Mouse (Mus musculus): ENCODE measurements around the gene Tmod4. TPM values are rescaled to one million over a fixed set of nuclear protein-coding genes. Genes with fewer than 3 reads are reported as not detected.

Gene Tmod4
- total and polyA plus RNA-seq, 3 experiments = 3.1 to 5.4 TPM; not detected in 1

DNA sequence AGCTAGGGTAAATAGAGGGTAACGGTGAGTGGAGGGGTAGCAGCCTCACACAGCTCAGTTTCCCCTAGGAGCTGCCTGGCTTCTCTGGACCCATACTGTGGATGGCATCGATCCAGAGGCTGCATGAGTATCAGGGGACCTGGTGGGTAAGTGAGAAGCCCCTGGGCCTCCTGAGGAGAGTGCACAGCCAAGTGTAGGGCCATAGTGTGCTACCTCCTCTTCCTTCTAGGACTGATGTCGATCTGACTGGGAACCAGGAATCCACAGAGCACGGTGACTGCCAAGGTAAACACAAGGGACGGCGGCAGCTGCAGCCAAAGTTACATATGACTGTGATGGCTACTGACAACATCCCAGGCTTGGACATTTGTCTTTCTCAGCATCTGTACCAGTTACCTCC lies 46.8 kb downstream of the Tmod4 start:
- Histone ChIP-seq H3K27ac (ENCODE audit: control insufficient read depth, low read depth, low read length) (no peak overlapping the region), H3K9me3 (replicated peaks; ENCODE audit: insufficient read depth, low read length) (no peaks in the 10 kb centered on the region), H3K79me2 (ENCODE audit: control insufficient read depth, insufficient read depth, low read length, poor library complexity) (no peaks in the 10 kb centered on the region), H3K27me3 (ENCODE audit: control insufficient read depth in 1 of 2, insufficient read depth in 2 of 2, low read length in 2 of 2) (no peaks in the 10 kb centered on the region), H3K4me1 (ENCODE audit: control insufficient read depth in 1 of 2, insufficient read depth in 2 of 2, low read length in 2 of 2) (no peaks in the 10 kb centered on the region), H3K9ac (ENCODE audit: control insufficient read depth, low read depth, low read length, poor library complexity, severe bottlenecking) (no peak overlapping the region), H3K4me3 (ENCODE audit: control insufficient read depth in 1 of 2, insufficient read depth in 1 of 2, low read depth in 2 of 2, low read length in 2 of 2) (no peak overlapping the region), H3K36me3 (ENCODE audit: control insufficient read depth in 1 of 2, insufficient read depth in 2 of 2, low read length in 2 of 2) (no peaks in the 10 kb centered on the region)
- DNase-seq (ENCODE audit: low read depth, low spot score) = no peak
- TF ChIP-seq GATA1 (IDR thresholded peaks at IDR 0.05; ENCODE audit: low read depth, low read length) = no peak
- TF ChIP-seq MXI1 (IDR thresholded peaks at IDR 0.05; ENCODE audit: low read depth, low read length) = no peak
- TF ChIP-seq UBTF (IDR thresholded peaks at IDR 0.05; ENCODE audit: borderline replicate concordance, insufficient read depth, low read depth, low read length) = no peak
- no peak for TF ChIP-seq TAL1 (IDR thresholded peaks at IDR 0.05; ENCODE audit: low read length)
- no peak for TF ChIP-seq ZKSCAN1 (IDR thresholded peaks at IDR 0.05; ENCODE audit: low read depth, low read length)
- TF ChIP-seq MYC (IDR thresholded peaks at IDR 0.05; ENCODE audit: low read depth, low read length) = no peak
- TF ChIP-seq CHD2 (IDR thresholded peaks at IDR 0.05; ENCODE audit: low read length) = no peak
- TF ChIP-seq MEF2A (IDR thresholded peaks at IDR 0.05; ENCODE audit: extremely low read depth, insufficient replicate concordance, low read depth, low read length, poor library complexity, severe bottlenecking) = no peak
- no peak for TF ChIP-seq SIN3A (IDR thresholded peaks at IDR 0.05; ENCODE audit: low read length)
- no peak for TF ChIP-seq E2F4 (IDR thresholded peaks at IDR 0.05; ENCODE audit: borderline replicate concordance, low read depth, low read length)
- TF ChIP-seq TBP (IDR thresholded peaks at IDR 0.05; ENCODE audit: low read depth, low read length) = no peak

DNA sequence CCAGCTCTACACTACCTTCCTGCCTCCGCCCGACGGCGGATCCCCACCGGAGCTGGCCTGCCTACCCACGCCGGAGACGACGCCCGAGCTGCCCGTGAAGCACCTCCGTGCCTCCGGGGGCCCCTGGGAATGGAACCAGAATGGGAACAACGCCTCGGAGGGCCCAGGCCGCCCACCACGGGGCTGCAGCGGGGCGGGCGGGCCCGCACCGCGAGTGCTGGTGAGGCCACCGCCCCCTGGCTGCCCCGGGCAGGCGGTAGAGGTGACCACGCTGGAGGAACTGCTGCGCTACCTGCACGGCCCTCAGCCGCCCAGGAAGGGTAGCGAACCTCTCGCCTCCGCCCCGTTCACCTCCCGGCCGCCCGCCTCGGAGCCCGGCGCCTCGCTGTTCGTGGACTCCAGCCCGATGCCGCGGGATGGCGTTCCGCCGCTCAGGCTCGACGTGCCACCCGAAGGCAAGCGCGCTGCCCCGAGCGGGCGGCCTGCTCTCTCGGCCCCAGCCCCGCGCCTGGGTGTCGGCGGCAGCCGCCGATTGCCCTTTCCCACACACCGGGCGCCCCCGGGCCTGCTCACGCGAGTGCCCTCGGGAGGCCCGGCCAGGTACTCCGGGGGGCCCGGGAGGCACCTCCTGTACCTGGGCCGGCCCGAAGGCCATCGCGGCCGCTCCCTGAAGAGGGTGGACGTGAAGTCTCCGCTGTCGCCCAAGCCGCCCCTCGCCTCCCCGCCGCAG lies 48.4 kb downstream of the Tmod4 start:
- DNase-seq (ENCODE audit: low read depth, low spot score) = no peak
- H3K4me3 ChIP-seq (ENCODE audit: control insufficient read depth in 1 of 2, insufficient read depth in 1 of 2, low read depth in 2 of 2, low read length in 2 of 2) = no peak overlapping the region
- H3K36me3 ChIP-seq (ENCODE audit: control insufficient read depth in 1 of 2, insufficient read depth in 2 of 2, low read length in 2 of 2) = no peaks in the 10 kb centered on the region
- no peaks in the 10 kb centered on the region for H3K79me2 ChIP-seq (ENCODE audit: control insufficient read depth, insufficient read depth, low read length, poor library complexity)
- no peaks in the 10 kb centered on the region for H3K9me3 ChIP-seq (replicated peaks; ENCODE audit: insufficient read depth, low read length)
- no peaks in the 10 kb centered on the region for H3K27me3 ChIP-seq (ENCODE audit: control insufficient read depth in 1 of 2, insufficient read depth in 2 of 2, low read length in 2 of 2)
- no peak overlapping the region for H3K27ac ChIP-seq (ENCODE audit: control insufficient read depth, low read depth, low read length)
- H3K9ac ChIP-seq (ENCODE audit: control insufficient read depth, low read depth, low read length, poor library complexity, severe bottlenecking) = no peak overlapping the region
- no peak for TF ChIP-seq ZNF384 (IDR thresholded peaks at IDR 0.05; ENCODE audit: low read depth, low read length)
- TF ChIP-seq JUND (IDR thresholded peaks at IDR 0.05; ENCODE audit: low read depth, low read length) = no peak
- TF ChIP-seq MAZ (IDR thresholded peaks at IDR 0.05; ENCODE audit: low read depth, low read length) = no peak
- TF ChIP-seq TAL1 (IDR thresholded peaks at IDR 0.05; ENCODE audit: low read length) = no peak
- TF ChIP-seq MEF2A (IDR thresholded peaks at IDR 0.05; ENCODE audit: extremely low read depth, insufficient replicate concordance, low read depth, low read length, poor library complexity, severe bottlenecking) = no peak
- TF ChIP-seq GATA1 (IDR thresholded peaks at IDR 0.05; ENCODE audit: low read depth, low read length) = no peak
- TF ChIP-seq RAD21 (IDR thresholded peaks at IDR 0.05; ENCODE audit: low read depth, low read length) = no peak
- no peak for TF ChIP-seq MYB (IDR thresholded peaks at IDR 0.05; ENCODE audit: low read depth, low read length)
- H3K4me1 ChIP-seq (ENCODE audit: control insufficient read depth in 1 of 2, insufficient read depth in 2 of 2, low read length in 2 of 2) = no peaks in the 10 kb centered on the region

All from MEL (cell line).